Mouse (Mus musculus) bone marrow macrophage, adult 2 months (primary cell): Measurements from ENCODE around the gene Eif6. TPM values are rescaled to one million over a fixed set of nuclear protein-coding genes. Genes with fewer than 3 reads are reported as not detected.
A peak's percentile ranks its signal among the peaks of the same experiment; 100 is the strongest.
"Not testable (repeated sequence)": the region's sequence is repeated elsewhere in the genome, so short reads cannot be mapped to it uniquely, and the experiment has no call there.

Source experiments
- H3K27ac ChIP-seq: 2 replicates; pipeline ENCODE4 v1.5.1; 2012; ENCODE audit warnings: low read depth, low read length; ENCODE audit not compliant: insufficient read depth
- H3K4me1 ChIP-seq: 2 replicates; pipeline ENCODE4 v1.6.1; 2012; ENCODE audit warnings: low read length; ENCODE audit not compliant: control insufficient read depth, insufficient read depth
- H3K4me3 ChIP-seq: 2 replicates; pipeline ENCODE4 v1.5.1; 2012; ENCODE audit warnings: mild to moderate bottlenecking, low read length, moderate library complexity; ENCODE audit not compliant: insufficient read depth
- CTCF ChIP-seq: IDR thresholded peaks from 2 replicates; pipeline ENCODE4 v1.5.1; 2012; ENCODE audit warnings: low read depth, mild to moderate bottlenecking, low read length, moderate library complexity
- POLR2A ChIP-seq: IDR thresholded peaks from 2 replicates; pipeline ENCODE4 v1.6.1; 2012; ENCODE audit warnings: mild to moderate bottlenecking, low read depth, low read length, borderline replicate concordance
- polyA plus RNA-seq: library from polyadenylated mRNA; stranded (reverse); fragments of >200 nt; gene quantifications from 2 replicates; pipeline ENCODE4 v1.2.4, GENCODE M21; 2012; ENCODE audit not compliant: missing spikeins, insufficient read depth, insufficient read length

Gene Eif6
- polyA plus RNA-seq, 1 experiment: 89.5 TPM

DNA sequence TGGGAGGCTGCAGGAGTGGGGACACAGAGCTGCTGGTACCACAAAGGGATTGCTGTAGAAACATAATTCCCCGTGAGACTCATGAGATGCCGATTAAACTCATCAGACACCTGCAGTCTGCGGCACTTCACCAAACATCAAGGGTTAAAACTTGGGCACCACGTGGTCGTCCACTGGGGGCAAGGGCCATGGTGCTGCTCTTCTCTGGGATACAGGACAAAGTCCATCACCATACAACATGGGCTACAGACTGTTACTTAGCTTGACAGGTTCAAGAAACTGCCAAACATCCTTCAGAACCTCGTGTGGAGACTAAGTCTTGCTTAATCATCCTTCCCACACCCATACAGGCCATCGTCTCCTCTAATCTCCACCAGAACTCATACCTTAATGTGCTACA lies 33.4 kb upstream of the Eif6 start:
- Histone ChIP-seq H3K4me1 (no peaks in the 10 kb centered on the region), H3K4me3 (no peak overlapping the region)
- TF ChIP-seq POLR2A: no peak
- TF ChIP-seq CTCF: no peak

DNA sequence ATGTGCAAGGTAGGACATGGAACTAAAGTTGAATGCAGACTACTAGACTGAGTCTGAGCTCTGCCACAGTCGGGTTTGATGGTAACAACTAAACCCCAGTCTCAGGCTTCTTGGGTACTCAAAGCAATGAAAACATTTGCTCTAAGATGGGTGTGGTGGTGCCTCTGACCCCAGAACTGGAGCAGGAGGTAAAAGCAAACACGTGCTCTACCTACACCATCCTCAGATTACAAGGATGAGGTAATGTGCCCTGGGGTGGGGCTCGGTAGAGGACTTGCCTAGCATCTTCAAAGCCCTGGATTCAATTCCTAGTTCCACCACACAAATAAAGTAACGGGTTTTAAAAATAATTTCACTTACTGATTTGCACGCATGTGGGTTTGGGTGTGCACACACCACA lies 25.8 kb upstream of the Eif6 start:
- Histone ChIP-seq H3K27ac (no peak overlapping the region), H3K4me3 (no peak overlapping the region)

More for the DNA sequence above, 33.4 kb upstream of the Eif6 start:
- no peak overlapping the region for H3K27ac ChIP-seq

DNA sequence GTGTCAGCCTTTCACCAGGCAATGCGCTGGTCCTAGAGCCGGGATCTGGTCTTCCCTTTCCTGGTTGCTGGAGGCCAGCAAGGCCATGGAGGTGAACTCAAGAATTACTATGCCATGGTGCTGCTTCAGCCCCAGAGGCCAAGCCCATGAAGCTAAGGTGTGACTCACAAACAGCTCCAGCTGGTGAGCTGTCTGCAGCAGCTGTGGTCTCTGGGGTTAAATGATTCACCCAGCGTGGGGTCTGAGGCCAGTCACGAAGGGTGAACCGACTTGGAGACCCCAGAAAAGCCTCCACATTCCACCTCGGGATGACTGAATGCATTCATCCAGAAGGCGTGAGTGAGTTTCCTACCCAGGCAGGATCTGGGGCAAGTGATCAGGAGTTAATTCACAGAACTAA lies 23.4 kb upstream of the Eif6 start:
- Histone ChIP-seq H3K4me1 (no peaks in the 10 kb centered on the region), H3K27ac (no peak overlapping the region), H3K4me3 (no peak overlapping the region)
- TF ChIP-seq POLR2A: no peak
- TF ChIP-seq CTCF: no peak

More for the DNA sequence above, 25.8 kb upstream of the Eif6 start:
- H3K4me1 ChIP-seq: no peaks in the 10 kb centered on the region
- TF ChIP-seq POLR2A: no peak
- no peak for TF ChIP-seq CTCF

DNA sequence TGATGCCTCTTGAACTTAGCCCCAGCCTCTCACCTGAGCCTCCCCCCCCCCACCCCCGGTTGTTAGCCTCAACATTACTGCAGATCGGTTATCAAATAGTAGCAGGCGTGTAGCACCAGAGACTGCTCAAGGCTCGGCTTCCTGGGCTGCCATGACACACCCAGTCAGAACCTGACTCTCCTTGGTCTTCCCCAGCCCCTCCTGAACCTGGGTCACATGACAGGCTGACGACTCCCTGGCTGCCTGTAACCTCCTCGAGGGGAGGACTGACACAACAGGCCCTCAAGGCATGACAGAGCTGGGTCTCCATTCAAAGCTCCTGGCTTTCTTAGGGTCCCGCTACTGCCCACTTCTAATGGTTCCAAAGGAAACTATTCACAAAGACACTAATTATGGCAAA lies 22.7 kb upstream of the Eif6 start:
- Histone ChIP-seq H3K4me3 (no peak overlapping the region), H3K27ac (no peak overlapping the region), H3K4me1 (no peaks in the 10 kb centered on the region)
- TF ChIP-seq CTCF: no peak
- TF ChIP-seq POLR2A: no peak

DNA sequence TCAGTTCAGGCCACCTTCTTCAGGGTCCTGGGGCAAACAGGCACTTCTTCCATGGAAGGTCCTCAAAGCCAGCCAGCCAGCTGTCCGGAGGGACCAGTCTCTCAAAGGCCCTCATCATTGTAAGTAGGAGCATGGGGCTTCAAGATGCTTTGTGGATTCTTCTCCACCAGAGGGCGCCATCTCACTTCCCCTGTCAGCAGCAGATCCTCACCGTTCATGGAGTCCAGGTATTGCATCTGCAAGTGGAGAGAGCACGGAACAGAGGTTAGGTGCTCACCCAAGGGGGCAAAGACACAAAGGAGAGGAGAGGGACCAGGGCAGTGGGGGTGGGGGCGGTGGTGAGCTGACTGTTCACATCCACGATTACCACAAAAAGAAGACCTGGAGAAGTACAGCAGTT lies 21.6 kb upstream of the Eif6 start:
- H3K4me3 ChIP-seq: no peak overlapping the region
- TF ChIP-seq CTCF: peak; percentile 80
- TF ChIP-seq POLR2A: no peak
- no peak overlapping the region for H3K27ac ChIP-seq
- H3K4me1 ChIP-seq: no peaks in the 10 kb centered on the region

DNA sequence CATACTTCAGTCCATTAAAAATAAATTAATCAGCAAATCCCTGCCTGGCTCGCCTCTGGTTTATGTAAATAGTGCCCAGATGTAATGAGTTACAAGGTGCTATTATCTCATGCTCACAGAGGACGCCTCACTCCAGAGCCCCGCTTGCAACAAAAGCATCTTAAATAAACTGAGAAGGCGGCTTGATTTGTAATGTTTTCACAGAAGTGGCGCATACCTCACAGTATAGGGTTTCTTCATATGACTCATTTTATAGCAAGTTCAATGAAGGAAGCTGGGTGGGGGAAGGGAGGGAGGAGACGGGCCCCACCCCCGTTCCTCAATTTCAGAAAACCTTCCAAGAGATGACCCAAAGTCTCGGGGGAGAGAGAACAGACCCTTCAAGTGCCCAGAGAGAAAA lies 20.2 kb upstream of the Eif6 start:
- no peaks in the 10 kb centered on the region for H3K4me1 ChIP-seq
- no peak overlapping the region for H3K27ac ChIP-seq
- H3K4me3 ChIP-seq: no peak overlapping the region
- TF ChIP-seq CTCF (no peak), POLR2A (no peak)

DNA sequence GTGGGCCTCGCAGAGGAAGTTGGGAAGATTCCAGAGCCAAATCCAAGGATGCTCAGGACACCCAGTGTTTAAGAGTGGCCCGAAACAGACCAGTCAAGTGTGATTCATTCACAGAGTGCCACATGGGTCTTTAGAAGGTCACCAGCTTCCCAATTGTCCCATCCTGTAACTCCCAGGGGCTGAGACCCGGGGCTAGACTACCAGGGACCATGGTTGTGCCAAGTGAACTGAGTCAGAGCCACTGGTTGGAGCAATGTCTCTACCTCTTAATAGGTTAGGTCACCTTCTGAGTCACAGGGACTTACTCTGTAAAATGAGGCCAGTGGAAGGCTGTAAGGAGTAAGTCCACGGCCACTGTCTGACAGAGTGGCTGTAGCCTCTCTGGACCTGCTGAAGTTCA lies 12.2 kb upstream of the Eif6 start:
- Histone ChIP-seq H3K27ac (no peak overlapping the region), H3K4me3 (no peak overlapping the region), H3K4me1 (no peaks in the 10 kb centered on the region)
- TF ChIP-seq CTCF: no peak
- no peak for TF ChIP-seq POLR2A

DNA sequence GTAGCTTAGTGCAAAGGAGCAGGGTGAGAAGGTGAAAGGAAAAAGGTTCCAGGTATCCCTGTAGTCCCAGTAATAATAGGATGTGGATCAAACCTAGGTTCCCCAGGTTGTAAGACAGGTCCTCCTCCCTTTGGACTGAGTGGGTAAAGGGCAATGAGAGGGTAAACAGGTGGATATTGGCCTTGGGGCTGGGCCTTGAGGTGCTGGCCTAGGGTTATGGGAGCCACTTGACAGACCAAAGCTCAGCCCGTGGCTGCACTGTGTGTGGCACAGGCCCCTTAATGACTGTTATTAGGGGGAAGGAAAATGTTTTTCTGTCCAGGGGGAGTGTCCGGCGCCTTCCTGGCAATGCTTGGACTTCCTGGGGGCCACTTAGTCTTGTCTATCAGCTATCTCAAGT lies 11.2 kb upstream of the Eif6 start:
- Histone ChIP-seq H3K4me3 (no peak overlapping the region), H3K27ac (no peak overlapping the region), H3K4me1 (no peaks in the 10 kb centered on the region)
- TF ChIP-seq CTCF (no peak), POLR2A (no peak)

DNA sequence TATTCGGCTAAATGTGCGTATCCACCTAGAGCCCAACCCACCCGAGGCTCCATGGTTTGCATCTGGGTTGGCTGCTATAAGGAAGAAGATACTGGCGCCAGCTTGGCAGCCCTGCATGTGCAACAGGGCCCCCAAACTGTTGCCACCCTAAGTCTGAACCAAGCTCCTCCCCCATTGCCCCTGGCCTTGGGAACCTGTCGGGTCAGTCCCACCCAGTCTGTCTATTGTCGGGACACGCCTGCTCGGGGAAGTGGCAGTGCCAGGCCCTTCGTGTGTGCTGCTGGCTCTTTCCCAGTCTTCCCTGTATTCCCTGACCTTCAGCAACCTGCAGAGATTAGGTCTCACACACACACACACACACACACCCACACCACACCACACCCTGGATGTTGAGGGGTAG lies 8.0 kb upstream of the Eif6 start, which contains the start of gene Fam83c:
TSS of gene Fam83c (minus strand) at position 123 of the 400 bp plus-strand sequence.
- TF ChIP-seq CTCF (no peak), POLR2A (no peak)
- Histone ChIP-seq H3K27ac (no peak within 1 kb of the TSS), H3K4me1 (no peaks in the 10 kb centered on the region), H3K4me3 (no peak within 1 kb of the TSS)

DNA sequence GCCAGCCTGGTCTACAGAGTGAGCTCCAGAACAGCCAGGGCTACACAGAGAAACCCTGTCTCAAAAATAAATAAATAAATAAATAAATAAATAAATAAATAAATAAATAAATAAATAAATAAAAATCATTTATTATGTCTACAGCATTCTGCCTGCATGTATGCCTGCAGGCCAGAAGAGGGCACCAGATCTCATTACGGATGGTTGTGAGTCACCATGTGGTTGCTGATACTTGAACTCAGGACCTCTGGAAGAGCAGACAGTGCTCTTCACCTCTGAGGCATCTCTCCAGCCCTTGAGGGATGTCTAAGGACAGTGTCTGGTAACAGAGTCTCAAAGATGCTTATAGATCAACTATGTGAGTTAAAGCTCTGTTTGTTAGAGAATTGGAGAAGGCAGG lies 5.4 kb upstream of the Eif6 start:
- H3K4me1 ChIP-seq, H3K27ac ChIP-seq: not testable (repeated sequence)

DNA sequence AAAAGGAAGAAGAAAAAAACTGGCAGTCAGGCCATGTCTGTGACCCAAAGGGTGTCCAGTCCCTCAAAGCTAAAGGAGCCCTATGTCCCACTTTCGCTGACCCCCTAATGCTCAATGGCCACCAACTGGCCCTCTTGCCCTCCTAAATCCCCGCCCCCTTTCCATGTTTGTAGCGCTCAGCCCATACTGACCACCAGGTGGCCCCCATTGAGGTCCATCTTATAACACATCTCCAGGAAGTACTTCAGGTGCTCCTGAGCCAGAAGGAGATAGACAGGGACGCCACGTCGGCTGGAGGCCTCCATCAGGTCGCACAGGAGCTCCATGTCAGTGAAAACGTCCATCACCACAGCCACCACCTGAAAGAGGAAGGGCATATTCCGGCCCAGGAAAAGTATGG lies 4.6 kb upstream of the Eif6 start:
- Histone ChIP-seq H3K4me3 (no peak overlapping the region), H3K4me1 (peaks cover 7% of the 10 kb centered on the region), H3K27ac (no peak overlapping the region)
- no peak for TF ChIP-seq CTCF
- TF ChIP-seq POLR2A: no peak

More for the DNA sequence above, 5.4 kb upstream of the Eif6 start:
- not testable (repeated sequence) for H3K4me3 ChIP-seq

DNA sequence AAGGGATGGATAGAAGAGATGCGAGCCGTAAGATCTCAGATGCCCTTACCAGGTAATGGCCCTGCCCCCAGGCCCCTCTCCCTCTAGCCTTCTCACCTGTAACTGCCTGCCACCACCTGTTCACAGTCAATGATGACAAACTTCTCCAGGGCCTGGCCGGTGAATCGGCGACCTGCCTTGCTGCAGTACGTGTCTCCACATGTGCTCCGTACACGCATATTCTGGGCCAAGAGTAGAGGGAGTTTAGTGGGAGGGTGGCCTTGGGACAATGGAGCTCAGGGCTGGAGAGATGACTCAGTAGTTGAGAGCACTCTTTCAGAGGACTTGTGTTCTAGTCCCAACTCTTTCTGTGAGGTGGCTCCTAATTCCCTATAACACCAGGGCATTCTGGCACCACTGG lies 4.1 kb upstream of the Eif6 start:
- H3K4me3 ChIP-seq: no peak overlapping the region
- H3K27ac ChIP-seq: no peak overlapping the region
- TF ChIP-seq POLR2A: no peak
- TF ChIP-seq CTCF: no peak
- H3K4me1 ChIP-seq: peaks cover 7% of the 10 kb centered on the region
